Mouse (Mus musculus): ENCODE data around the gene Rab3il1.

DNA sequence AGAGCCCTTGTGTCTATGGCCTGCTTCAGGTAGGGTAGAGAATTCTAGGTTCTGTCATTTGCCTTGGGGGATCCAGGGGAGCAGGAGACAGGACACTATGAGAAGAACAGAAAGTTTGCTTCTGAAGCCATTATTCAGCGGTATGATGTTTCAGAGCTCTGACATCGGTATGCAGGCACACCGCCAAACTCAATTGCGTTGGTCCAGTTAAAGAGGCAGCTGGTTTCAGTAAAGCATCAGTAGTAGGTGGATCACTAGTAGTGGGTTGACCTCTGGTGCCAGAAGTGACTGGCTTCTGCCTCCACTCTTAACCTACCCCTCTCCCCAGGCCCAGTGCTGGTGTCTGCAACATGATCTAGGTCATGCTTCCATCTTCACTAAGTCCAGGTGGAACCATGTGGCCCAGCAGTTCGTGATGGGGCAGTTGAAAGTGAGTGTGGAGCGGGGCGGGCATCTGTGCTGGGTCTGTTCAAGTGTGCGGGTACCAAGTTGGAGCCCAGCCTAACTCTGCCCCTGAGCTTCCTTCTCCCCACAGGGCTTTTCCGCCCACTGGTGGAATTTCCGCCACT lies 52.3 kb downstream of the Rab3il1 start:
- no peak for TF ChIP-seq CTCF (conservative IDR thresholded peaks at IDR 0.05; ENCODE audit: insufficient read depth, insufficient read length, low read depth, low read length)
- no peak for TF ChIP-seq POLR2A (IDR thresholded peaks at IDR 0.05; ENCODE audit: low read depth, low read length)
